Mouse (Mus musculus): ENCODE measurements around the gene Psmc3.
A peak's percentile ranks its signal among the peaks of the same experiment; 100 is the strongest.
"Not testable (repeated sequence)": the region's sequence is repeated elsewhere in the genome, so short reads cannot be mapped to it uniquely, and the experiment has no call there.

Gene Psmc3

GRCm38 (mm10) chr2:91109241-91109640 lies 55.4 kb downstream of the Psmc3 start:
- Histone ChIP-seq H3K36me3 (ENCODE audit: control insufficient read depth, insufficient read depth, low read length, poor library complexity, severe bottlenecking) (peaks cover 24% of the 10 kb centered on the region), H3K27me3 (ENCODE audit: control insufficient read depth, insufficient read depth, low read length, poor library complexity, severe bottlenecking) (no peaks in the 10 kb centered on the region)
- DNase-seq (ENCODE audit: low read depth, low spot score): no peak

GRCm38 (mm10) chr2:91109807-91110385 lies 56.1 kb downstream of the Psmc3 start:
- Histone ChIP-seq H3K36me3 (ENCODE audit: control insufficient read depth, insufficient read depth, low read length, poor library complexity, severe bottlenecking) (peaks cover 22% of the 10 kb centered on the region), H3K27me3 (ENCODE audit: control insufficient read depth, insufficient read depth, low read length, poor library complexity, severe bottlenecking) (no peaks in the 10 kb centered on the region)
- no peak for DNase-seq (ENCODE audit: low read depth, low spot score)

GRCm38 (mm10) chr2:91110429-91110828 lies 56.6 kb downstream of the Psmc3 start:
- DNase-seq (ENCODE audit: low read depth, low spot score): peak; percentile 21
- Histone ChIP-seq H3K27me3 (ENCODE audit: control insufficient read depth, insufficient read depth, low read length, poor library complexity, severe bottlenecking) (no peaks in the 10 kb centered on the region), H3K36me3 (ENCODE audit: control insufficient read depth, insufficient read depth, low read length, poor library complexity, severe bottlenecking) (peaks cover 22% of the 10 kb centered on the region)

DNA sequence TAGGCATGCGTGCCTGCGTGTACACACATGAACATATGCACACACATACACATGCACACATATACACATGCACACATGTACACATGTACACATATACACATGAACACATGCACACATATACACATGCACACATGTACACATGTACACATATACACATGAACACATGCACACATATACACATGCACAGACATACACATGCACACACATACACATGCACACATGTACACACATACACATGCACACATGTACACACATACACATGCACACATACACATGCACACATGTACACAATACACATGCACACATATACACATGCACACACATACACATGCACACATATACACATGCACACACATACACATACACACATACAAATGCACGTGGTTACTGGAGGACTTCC lies 58.0 kb downstream of the Psmc3 start:
- H3K36me3 ChIP-seq (ENCODE audit: control insufficient read depth, insufficient read depth, low read length, poor library complexity, severe bottlenecking): peaks cover 26% of the 10 kb centered on the region
- DNase-seq (ENCODE audit: low read depth, low spot score); H3K27me3 ChIP-seq (ENCODE audit: control insufficient read depth, insufficient read depth, low read length, poor library complexity, severe bottlenecking): not testable (repeated sequence)

DNA sequence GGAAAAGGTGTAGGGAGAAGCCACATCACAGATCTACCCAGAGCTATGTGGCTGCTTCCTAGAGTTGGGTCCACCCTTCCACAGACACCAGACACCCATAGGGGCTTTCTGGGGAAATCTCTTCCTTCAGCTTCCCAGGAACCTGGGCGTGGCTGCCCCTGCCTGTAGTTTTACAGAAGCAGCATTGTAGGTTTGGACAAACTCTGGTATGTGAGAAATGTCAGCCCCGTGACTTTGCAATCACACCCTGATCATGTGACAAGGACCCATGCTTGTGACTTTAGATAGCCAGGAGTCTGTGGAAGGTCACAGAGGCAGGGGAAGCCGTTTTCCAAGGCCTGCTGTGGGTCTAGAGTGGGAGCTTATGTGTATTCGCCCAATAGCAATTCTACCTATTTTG lies 58.7 kb downstream of the Psmc3 start:
- H3K36me3 ChIP-seq (ENCODE audit: control insufficient read depth, insufficient read depth, low read length, poor library complexity, severe bottlenecking): peaks cover 26% of the 10 kb centered on the region
- H3K27me3 ChIP-seq (ENCODE audit: control insufficient read depth, insufficient read depth, low read length, poor library complexity, severe bottlenecking): no peaks in the 10 kb centered on the region
- no peak for DNase-seq (ENCODE audit: low read depth, low spot score)

GRCm38 (mm10) chr2:91113334-91113733 lies 59.5 kb downstream of the Psmc3 start:
- no peak for DNase-seq (ENCODE audit: low read depth, low spot score)
- H3K27me3 ChIP-seq (ENCODE audit: control insufficient read depth, insufficient read depth, low read length, poor library complexity, severe bottlenecking): no peaks in the 10 kb centered on the region
- H3K36me3 ChIP-seq (ENCODE audit: control insufficient read depth, insufficient read depth, low read length, poor library complexity, severe bottlenecking): peaks cover 21% of the 10 kb centered on the region

- DNase-seq (ENCODE audit: low read depth, low spot score): no peak
- Histone ChIP-seq H3K27me3 (ENCODE audit: control insufficient read depth, insufficient read depth, low read length, poor library complexity, severe bottlenecking) (no peaks in the 10 kb centered on the region), H3K36me3 (ENCODE audit: control insufficient read depth, insufficient read depth, low read length, poor library complexity, severe bottlenecking) (peaks cover 20% of the 10 kb centered on the region)
These were observed 60.0 kb downstream of the Psmc3 start for GRCm38 (mm10) chr2:91113852-91114251.

DNA sequence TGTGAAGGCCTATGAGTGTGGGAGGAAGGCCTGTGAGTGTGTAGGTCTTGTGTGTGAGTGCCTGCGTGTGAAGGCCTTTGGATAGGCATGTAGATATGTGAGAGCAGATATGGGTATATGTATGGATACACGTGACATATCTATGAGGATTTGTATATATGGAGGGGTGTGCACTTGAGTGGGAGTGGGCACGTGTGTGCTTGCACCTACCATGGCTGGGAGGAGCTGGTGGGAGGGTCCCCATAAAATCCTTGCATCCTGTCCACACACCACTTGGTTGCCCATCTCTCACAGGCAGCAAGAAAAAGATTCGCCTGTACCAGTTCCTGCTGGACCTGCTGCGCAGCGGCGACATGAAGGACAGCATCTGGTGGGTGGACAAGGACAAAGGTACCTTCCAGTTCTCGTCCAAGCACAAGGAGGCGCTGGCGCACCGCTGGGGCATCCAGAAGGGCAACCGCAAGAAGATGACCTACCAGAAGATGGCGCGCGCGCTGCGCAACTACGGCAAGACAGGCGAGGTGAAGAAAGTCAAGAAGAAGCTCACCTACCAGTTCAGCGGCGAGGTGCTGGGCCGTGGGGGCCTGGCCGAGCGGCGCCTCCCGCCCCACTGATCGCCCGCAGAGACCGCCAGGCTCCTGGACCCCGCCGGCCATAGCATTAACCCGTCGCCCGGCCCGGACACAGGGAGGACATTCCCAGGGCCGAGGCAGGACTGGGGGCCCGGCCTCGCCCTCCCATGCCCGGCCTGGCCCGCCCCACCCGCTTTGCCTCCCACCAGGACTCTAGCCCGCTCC lies 61.2 kb downstream of the Psmc3 start:
- Histone ChIP-seq H3K27me3 (ENCODE audit: control insufficient read depth, insufficient read depth, low read length, poor library complexity, severe bottlenecking) (no peaks in the 10 kb centered on the region), H3K36me3 (ENCODE audit: control insufficient read depth, insufficient read depth, low read length, poor library complexity, severe bottlenecking) (peaks cover 20% of the 10 kb centered on the region)
- DNase-seq (ENCODE audit: low read depth, low spot score): peak; percentile 57

GRCm38 (mm10) chr2:91115578-91115970 lies 61.8 kb downstream of the Psmc3 start:
- H3K36me3 ChIP-seq (ENCODE audit: control insufficient read depth, insufficient read depth, low read length, poor library complexity, severe bottlenecking): peaks cover 15% of the 10 kb centered on the region
- no peaks in the 10 kb centered on the region for H3K27me3 ChIP-seq (ENCODE audit: control insufficient read depth, insufficient read depth, low read length, poor library complexity, severe bottlenecking)
- no peak for DNase-seq (ENCODE audit: low read depth, low spot score)

Data from splenic B cell, adult 2 months (primary cell).